Mouse (Mus musculus): Measurements from ENCODE around the gene Ttyh2. TPM values are rescaled to one million over a fixed set of nuclear protein-coding genes. Genes with fewer than 3 reads are reported as not detected.

Gene Ttyh2
- total RNA-seq, 2 experiments from 2014 or later = 1.3 to 1.6 TPM

GRCm38 (mm10) chr11:114699511-114699910, 24.3 kb downstream of the Ttyh2 start:
- no peak for ATAC-seq (replicated peaks; ENCODE audit: low FRiP score, poor library complexity, severe bottlenecking)

GRCm38 (mm10) chr11:114702311-114702995, 27.2 kb downstream of the Ttyh2 start:
- no peak for ATAC-seq (replicated peaks; ENCODE audit: low FRiP score, poor library complexity, severe bottlenecking)

GRCm38 (mm10) chr11:114702996-114703361, 27.7 kb downstream of the Ttyh2 start:
- ATAC-seq (replicated peaks; ENCODE audit: low FRiP score, poor library complexity, severe bottlenecking) = no peak

- ATAC-seq (replicated peaks; ENCODE audit: low FRiP score, poor library complexity, severe bottlenecking) = no peak
Observed at GRCm38 (mm10) chr11:114704071-114704913, 29.1 kb downstream of the Ttyh2 start.

- no peak for ATAC-seq (replicated peaks; ENCODE audit: low FRiP score, poor library complexity, severe bottlenecking)
Observed at GRCm38 (mm10) chr11:114706358-114706757, 31.1 kb downstream of the Ttyh2 start.

GRCm38 (mm10) chr11:114711393-114711792, 36.2 kb downstream of the Ttyh2 start:
- no peak for ATAC-seq (replicated peaks; ENCODE audit: low FRiP score, poor library complexity, severe bottlenecking)

- no peak for ATAC-seq (replicated peaks; ENCODE audit: low FRiP score, poor library complexity, severe bottlenecking)
Observed at GRCm38 (mm10) chr11:114711861-114712260, 36.6 kb downstream of the Ttyh2 start.

- ATAC-seq (replicated peaks; ENCODE audit: low FRiP score, poor library complexity, severe bottlenecking) = no peak
Observed at GRCm38 (mm10) chr11:114714526-114714925, 39.3 kb downstream of the Ttyh2 start.

- ATAC-seq (replicated peaks; ENCODE audit: low FRiP score, poor library complexity, severe bottlenecking) = no peak
Observed at GRCm38 (mm10) chr11:114715531-114715930, 40.3 kb downstream of the Ttyh2 start.

GRCm38 (mm10) chr11:114720535-114720934, 45.3 kb downstream of the Ttyh2 start:
- no peak for ATAC-seq (replicated peaks; ENCODE audit: low FRiP score, poor library complexity, severe bottlenecking)

- ATAC-seq (replicated peaks; ENCODE audit: low FRiP score, poor library complexity, severe bottlenecking) = no peak
Observed at GRCm38 (mm10) chr11:114722438-114722837, 47.2 kb downstream of the Ttyh2 start.

- no peak for ATAC-seq (replicated peaks; ENCODE audit: low FRiP score, poor library complexity, severe bottlenecking)
Observed at GRCm38 (mm10) chr11:114723030-114723429, 47.8 kb downstream of the Ttyh2 start.

- no peak for ATAC-seq (replicated peaks; ENCODE audit: low FRiP score, poor library complexity, severe bottlenecking)
Observed at GRCm38 (mm10) chr11:114724787-114725590, 49.8 kb downstream of the Ttyh2 start.

- no peak for ATAC-seq (replicated peaks; ENCODE audit: low FRiP score, poor library complexity, severe bottlenecking)
Observed at GRCm38 (mm10) chr11:114726965-114727825, 52.0 kb downstream of the Ttyh2 start, which contains the start of gene Dnaic2. TSS of gene Dnaic2 (plus strand) at chr11:114727408.

- no peak for ATAC-seq (replicated peaks; ENCODE audit: low FRiP score, poor library complexity, severe bottlenecking)
Observed at GRCm38 (mm10) chr11:114727826-114728186, 52.6 kb downstream of the Ttyh2 start.

- ATAC-seq (replicated peaks; ENCODE audit: low FRiP score, poor library complexity, severe bottlenecking) = no peak
Observed at GRCm38 (mm10) chr11:114728333-114728732, 53.1 kb downstream of the Ttyh2 start.

- ATAC-seq (replicated peaks; ENCODE audit: low FRiP score, poor library complexity, severe bottlenecking) = no peak
Observed at GRCm38 (mm10) chr11:114729832-114730363, 54.7 kb downstream of the Ttyh2 start.

GRCm38 (mm10) chr11:114731711-114732110, 56.5 kb downstream of the Ttyh2 start:
- ATAC-seq (replicated peaks; ENCODE audit: low FRiP score, poor library complexity, severe bottlenecking) = no peak

GRCm38 (mm10) chr11:114732890-114733289, 57.7 kb downstream of the Ttyh2 start:
- no peak for ATAC-seq (replicated peaks; ENCODE audit: low FRiP score, poor library complexity, severe bottlenecking)

Data from erythroid progenitor cell, adult 5-6 weeks (primary cell).